Mouse (Mus musculus): ENCODE data around the gene Ikbkg. TPM values are rescaled to one million over a fixed set of nuclear protein-coding genes. Genes with fewer than 3 reads are reported as not detected.
"Not testable (repeated sequence)": the region's sequence is repeated elsewhere in the genome, so short reads cannot be mapped to it uniquely, and the experiment has no call there.

The Ikbkg gene
- polyA plus RNA-seq, 1 experiment from 2014 or later = 33.9 TPM

DNA sequence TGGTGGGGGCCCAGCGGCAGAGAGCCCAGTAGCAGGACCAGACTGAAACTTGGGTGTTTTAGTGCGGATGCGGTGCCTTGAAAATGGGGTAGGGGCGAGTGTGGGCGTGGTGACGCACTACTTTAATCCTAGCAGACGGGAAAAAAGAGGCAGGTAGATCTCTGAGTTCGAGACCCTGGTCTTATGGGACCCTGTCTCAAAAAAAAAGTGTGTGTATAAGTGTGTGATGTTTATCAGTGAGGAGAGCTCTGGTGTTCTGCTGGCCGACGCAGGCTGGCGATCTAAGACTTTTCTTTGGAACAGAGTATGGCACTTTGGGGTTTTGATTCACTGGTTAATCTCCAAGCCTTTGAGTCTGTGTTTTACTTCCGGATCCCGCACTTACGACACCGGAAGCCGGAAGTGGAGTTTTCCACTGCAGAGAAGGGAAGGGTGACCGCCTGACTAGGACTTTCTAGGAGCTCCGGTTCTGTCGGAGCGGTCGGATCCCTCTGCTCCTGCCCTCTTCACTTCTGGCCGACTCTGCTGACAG lies 36.3 kb downstream of the Ikbkg start:
- POLR2A ChIA-PET = interaction anchor here (1.5 kb wide), 1 partner anchor 11 kb away, joined by 5 read pairs; no protein-coding TSS in a partner anchor
- H3K27me3 ChIP-seq = no peaks in the 10 kb centered on the region
- DNase-seq (ENCODE audit: low read depth, low spot score) (no peak), ATAC-seq (peak; percentile 66)
- CTCF ChIA-PET = interaction anchor here (1.1 kb wide), 1 partner anchor 11 kb away, joined by 3 read pairs; no protein-coding TSS in a partner anchor
- TF ChIP-seq CTCF (IDR thresholded peaks at IDR 0.05) = no peak
- in situ Hi-C loops (cut with MboI; ENCODE audit: low pct_unique_long_range_greater_than_20kb) = loop anchor here (25.0 kb wide), 1 partner anchor 983 kb away; the partner anchor contains the start of genes Brcc3, Cmc4 and Mtcp1

DNA sequence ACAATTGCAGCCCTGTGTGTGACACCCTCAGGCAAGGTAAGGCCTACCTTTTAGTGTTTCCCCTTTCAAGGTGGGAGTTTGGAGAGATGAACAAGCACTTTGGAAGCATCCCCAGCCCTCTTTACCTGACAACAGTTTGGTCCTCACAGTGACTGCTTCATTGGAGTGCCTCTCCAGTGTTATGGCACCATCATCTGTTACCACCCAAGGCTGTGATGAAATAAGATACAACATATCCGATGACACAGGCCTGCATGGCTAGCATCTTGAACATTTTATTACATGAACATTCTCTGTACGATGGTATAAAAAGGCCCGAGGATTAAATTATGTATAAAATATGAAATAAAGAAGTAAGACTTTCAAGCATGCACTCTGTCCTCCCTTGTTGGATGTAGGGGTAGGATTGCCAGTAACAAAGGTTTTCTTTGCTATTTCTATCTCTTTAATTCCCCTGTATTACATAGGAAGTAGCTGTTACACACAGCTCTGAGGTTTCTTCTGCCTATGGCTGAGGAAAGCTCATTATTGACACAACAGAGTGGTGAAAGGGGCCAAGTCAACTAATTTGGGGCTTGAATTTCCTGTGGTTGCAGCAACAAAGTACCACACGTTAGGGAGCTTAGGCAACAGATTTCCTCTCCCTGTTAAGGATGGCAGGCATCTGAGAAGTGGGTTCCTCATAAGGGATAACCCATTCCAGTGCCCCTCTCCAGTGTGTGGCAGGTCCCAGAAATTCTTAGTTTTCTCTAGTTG lies 58.2 kb downstream of the Ikbkg start:
- peaks cover 7% of the 10 kb centered on the region for H3K27me3 ChIP-seq
- in situ Hi-C loops (cut with MboI; ENCODE audit: low pct_unique_long_range_greater_than_20kb) = no loop called here
- TF ChIP-seq CTCF (IDR thresholded peaks at IDR 0.05) = no peak
- POLR2A ChIA-PET = no interaction called here
- DNase-seq (ENCODE audit: low read depth, low spot score) (no peak), ATAC-seq (no peak)
- CTCF ChIA-PET = no interaction called here

DNA sequence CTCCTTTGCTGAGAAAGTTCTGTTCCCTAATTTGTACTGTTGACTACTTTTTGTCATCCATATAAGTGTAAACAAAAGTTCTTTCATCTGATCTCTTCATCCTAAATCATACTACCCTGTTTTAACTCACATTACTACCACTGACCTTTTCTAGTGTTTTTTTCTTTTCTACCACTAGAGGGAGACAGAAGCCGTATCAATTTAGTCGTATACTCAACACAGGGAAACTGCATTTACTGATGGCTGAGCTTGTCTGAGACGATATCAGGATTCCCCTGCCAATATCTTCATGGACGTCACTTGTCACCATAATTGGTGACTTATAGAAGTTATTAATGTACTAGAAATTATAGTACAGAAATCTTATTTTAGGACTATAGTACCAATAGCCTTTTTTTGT lies 59.7 kb downstream of the Ikbkg start:
- no peak for DNase-seq (ENCODE audit: low read depth, low spot score)

DNA sequence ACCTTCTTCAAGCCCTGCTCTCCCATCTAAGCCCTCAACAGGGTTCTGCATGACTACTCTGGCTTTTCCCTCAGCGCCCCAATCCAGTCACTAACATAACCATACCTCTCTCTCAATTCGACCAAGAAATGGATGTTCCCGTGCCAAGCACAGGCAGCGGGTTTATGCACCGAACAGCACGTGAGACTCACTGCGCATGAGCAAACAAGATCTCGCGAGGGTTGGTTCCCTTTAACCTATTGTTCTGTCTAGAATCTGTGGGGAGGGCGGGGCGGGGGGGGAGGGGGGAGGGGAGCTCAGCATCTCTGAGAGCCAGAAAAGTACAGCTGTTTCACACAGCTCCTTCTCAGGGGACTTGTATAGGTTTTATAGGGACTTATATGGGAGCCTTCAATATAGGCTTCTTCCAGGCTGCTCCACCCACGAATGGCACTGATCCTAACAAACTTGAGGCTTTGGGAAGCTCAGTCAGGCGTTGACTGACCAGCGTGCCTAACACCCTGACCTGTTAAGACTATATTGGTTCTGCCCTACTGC lies 88.3 kb downstream of the Ikbkg start, which contains the start of gene Gm6880:
Gene Gm6880, minus strand, starts transcription at position 51 of the 537 bp plus-strand sequence.
- ATAC-seq; CTCF ChIA-PET; DNase-seq (ENCODE audit: low read depth, low spot score); in situ Hi-C loops (cut with MboI; ENCODE audit: low pct_unique_long_range_greater_than_20kb); POLR2A ChIA-PET; H3K27me3 ChIP-seq: not testable (repeated sequence)

More for the DNA sequence above, 59.7 kb downstream of the Ikbkg start:
- peak; percentile 74 for ATAC-seq
- POLR2A ChIA-PET = no interaction called here
- peaks cover 15% of the 10 kb centered on the region for H3K27me3 ChIP-seq
- peak; percentile 61 for TF ChIP-seq CTCF (IDR thresholded peaks at IDR 0.05)
- in situ Hi-C loops (cut with MboI; ENCODE audit: low pct_unique_long_range_greater_than_20kb) = no loop called here
- CTCF ChIA-PET = interaction anchor here (0.7 to 2.3 kb wide), 2 partner anchors 13 to 16 kb away, joined by 5 to 7 read pairs; no protein-coding TSS in a partner anchor

DNA sequence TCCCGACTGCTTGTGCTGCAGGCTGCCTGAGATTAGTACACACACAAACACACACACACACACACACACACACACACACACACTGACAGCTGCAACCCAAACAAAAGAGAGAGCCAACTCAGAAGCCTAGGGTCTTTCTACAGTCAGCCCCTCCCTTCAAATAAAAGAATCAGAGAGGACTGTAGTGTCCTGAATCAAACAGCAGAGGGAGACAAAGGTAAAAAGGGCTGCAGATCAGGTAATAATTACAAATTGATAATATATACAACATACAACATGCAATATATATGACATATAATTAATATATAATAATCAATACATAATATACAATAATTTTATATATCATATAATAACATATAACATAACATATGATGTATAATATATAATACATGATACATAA lies 104.0 kb downstream of the Ikbkg start:
- CTCF ChIA-PET = no interaction called here
- POLR2A ChIA-PET = no interaction called here
- DNase-seq (ENCODE audit: low read depth, low spot score) = no peak
- peak; percentile 42 for TF ChIP-seq CTCF (IDR thresholded peaks at IDR 0.05)
- in situ Hi-C loops (cut with MboI; ENCODE audit: low pct_unique_long_range_greater_than_20kb) = no loop called here
- H3K27me3 ChIP-seq = peaks cover 23% of the 10 kb centered on the region
- ATAC-seq = no peak

Other genes starting within 250 kb of the Ikbkg start
- gene Tex28, start 225.5 kb upstream of the Ikbkg start, polyA plus RNA-seq (2021) = not detected
- 0.04 TPM for gene Tktl1, start 216.0 kb upstream of the Ikbkg start, polyA plus RNA-seq (2021)
- gene Flna, start 143.5 kb upstream of the Ikbkg start, polyA plus RNA-seq (2021) = 888 TPM
- gene Emd, start 138.6 kb upstream of the Ikbkg start, polyA plus RNA-seq (2021) = 88.3 TPM
- 1,219 TPM for gene Rpl10, start 122.5 kb upstream of the Ikbkg start, polyA plus RNA-seq (2021)
- 76.5 TPM for gene Taz, start 111.4 kb upstream of the Ikbkg start, polyA plus RNA-seq (2021)
- gene Dnase1l1, start 111.0 kb upstream of the Ikbkg start, polyA plus RNA-seq (2021) = 42.2 TPM
- gene Atp6ap1, start 96.2 kb upstream of the Ikbkg start, polyA plus RNA-seq (2021) = 260 TPM
- gene Gdi1, start 88.3 kb upstream of the Ikbkg start, polyA plus RNA-seq (2021) = 383 TPM
- 131 TPM for gene Fam50a, start 80.3 kb upstream of the Ikbkg start, polyA plus RNA-seq (2021)
- gene Plxna3, start 64.2 kb upstream of the Ikbkg start, polyA plus RNA-seq (2021) = 15.5 TPM
- 42.5 TPM for gene Lage3, start 39.7 kb upstream of the Ikbkg start, polyA plus RNA-seq (2021)
- 31.4 TPM for gene Ubl4a, start 20.1 kb upstream of the Ikbkg start, polyA plus RNA-seq (2021)
- 17.6 TPM for gene Slc10a3, start 19.9 kb upstream of the Ikbkg start, polyA plus RNA-seq (2021)
- 25.0 TPM for gene Fam3a, start within 50 bp of the Ikbkg start, polyA plus RNA-seq (2021)
- gene G6pdx, start 35.9 kb downstream of the Ikbkg start, polyA plus RNA-seq (2021) = 64.5 TPM
- not detected for gene Gm6880, start 88.1 kb downstream of the Ikbkg start, polyA plus RNA-seq (2021)
- gene Olfr1326-ps1, start 181.6 kb downstream of the Ikbkg start, polyA plus RNA-seq (2021) = not detected
- gene Olfr1325, start 199.4 kb downstream of the Ikbkg start, polyA plus RNA-seq (2021) = not detected

Measured in Patski (cell line).